Mouse (Mus musculus) CH12.LX (cell line): ENCODE results near the gene Ankfy1. TPM values are rescaled to one million over a fixed set of nuclear protein-coding genes. Genes with fewer than 3 reads are reported as not detected.
A peak's percentile ranks its signal among the peaks of the same experiment; 100 is the strongest.

ENCODE experiments used
- DNase-seq: peaks from one replicate; pipeline ENCODE4 v3.0.0-alpha.2; 2013; ENCODE audit errors: extremely low read depth
- H3K27ac ChIP-seq: 2 replicates; pipeline ENCODE4 v1.5.1; 2012; ENCODE audit warnings: low read depth, mild to moderate bottlenecking, control low read depth, moderate library complexity; ENCODE audit not compliant: insufficient read depth
- H3K27me3 ChIP-seq: replicated peaks from 2 replicates; pipeline ENCODE3; 2012; ENCODE audit warnings: inconsistent platforms
- H3K36me3 ChIP-seq, 2 experiments: replicated peaks in 1 of 2; 2 replicates each; pipeline versions ENCODE3 to v1.6.1; 2012; ENCODE audit warnings: inconsistent platforms in 1 of 2, low read length in 1 of 2, mild to moderate bottlenecking in 1 of 2, mixed read lengths in 1 of 2, moderate library complexity in 1 of 2; ENCODE audit not compliant: control insufficient read depth in 1 of 2, insufficient read depth in 1 of 2
- H3K4me1 ChIP-seq, 2 experiments: 2 replicates each; pipeline ENCODE4 v1.6.1; 2012; ENCODE audit warnings: inconsistent platforms in 1 of 2, moderate library complexity in 1 of 2; ENCODE audit not compliant: insufficient read depth in 2 of 2, control insufficient read depth in 1 of 2
- H3K4me2 ChIP-seq: 2 replicates; pipeline ENCODE4 v1.6.1; 2012; ENCODE audit warnings: low read depth, mild to moderate bottlenecking, control low read depth; ENCODE audit not compliant: poor library complexity, insufficient read depth, severe bottlenecking
- H3K4me3 ChIP-seq, 3 experiments: fragments of 150-350 bp in 1 of 3; sonication (generic) in 1 of 3; replicated peaks in 1 of 3; 2 replicates each; pipeline versions ENCODE3 to v1.5.1; 2011 to 2012; ENCODE audit warnings: low read depth in 2 of 3, low read length in 2 of 3, mild to moderate bottlenecking in 2 of 3, moderate library complexity in 2 of 3, control low read depth in 1 of 3, improper control_type of control experiment in 1 of 3, inconsistent platforms in 1 of 3, mixed read lengths in 1 of 3; ENCODE audit not compliant: poor library complexity in 1 of 3
- H3K79me2 ChIP-seq: replicated peaks from 2 replicates; pipeline ENCODE4 v1.6.1; 2012; ENCODE audit warnings: mild to moderate bottlenecking, moderate library complexity; ENCODE audit not compliant: control insufficient read depth, poor library complexity, insufficient read depth, severe bottlenecking; ENCODE audit errors: extremely low read depth
- H3K9ac ChIP-seq: 2 replicates; pipeline ENCODE4 v1.6.1; 2012; ENCODE audit warnings: low read depth, mild to moderate bottlenecking, control low read depth, moderate library complexity; ENCODE audit not compliant: insufficient read depth
- H3K9me3 ChIP-seq: replicated peaks from 2 replicates; pipeline ENCODE3; 2012; ENCODE audit warnings: low read length, inconsistent platforms, mixed read lengths
- BHLHE40 ChIP-seq: IDR thresholded peaks from 2 replicates; pipeline ENCODE4 v1.6.1; 2011; ENCODE audit warnings: mild to moderate bottlenecking, low read depth, low read length, improper control_type of control experiment
- CHD1 ChIP-seq: IDR thresholded peaks from 2 replicates; pipeline ENCODE4 v1.6.1; 2012; ENCODE audit warnings: low read depth, low read length, improper control_type of control experiment, inconsistent platforms
- CHD2 ChIP-seq: IDR thresholded peaks from 2 replicates; pipeline ENCODE4 v1.6.1; 2011; ENCODE audit warnings: low read length, improper control_type of control experiment
- EP300 ChIP-seq: IDR thresholded peaks from 2 replicates; pipeline ENCODE4 v1.6.1; 2011; ENCODE audit warnings: low read length, improper control_type of control experiment
- GABPA ChIP-seq: IDR thresholded peaks from 2 replicates; pipeline ENCODE4 v1.6.1; 2012; ENCODE audit warnings: low read depth, low read length, improper control_type of control experiment, inconsistent platforms; ENCODE audit not compliant: insufficient replicate concordance
- JUN ChIP-seq: IDR thresholded peaks from 2 replicates; pipeline ENCODE4 v1.6.1; 2011; ENCODE audit warnings: low read depth, mild to moderate bottlenecking, low read length, improper control_type of control experiment, moderate library complexity; ENCODE audit not compliant: insufficient read depth
- MAFK ChIP-seq: IDR thresholded peaks from 2 replicates; pipeline ENCODE4 v1.6.1; 2011; ENCODE audit warnings: low read length, improper control_type of control experiment; ENCODE audit not compliant: insufficient replicate concordance
- MAX ChIP-seq: IDR thresholded peaks from 2 replicates; pipeline ENCODE4 v1.6.1; 2011; ENCODE audit warnings: low read length, improper control_type of control experiment
- MXI1 ChIP-seq: IDR thresholded peaks from 2 replicates; pipeline ENCODE4 v1.6.1; 2011; ENCODE audit warnings: mild to moderate bottlenecking, low read depth, low read length, improper control_type of control experiment
- MYC ChIP-seq: IDR thresholded peaks from 2 replicates; pipeline ENCODE4 v1.6.1; 2011; ENCODE audit warnings: low read depth, mild to moderate bottlenecking, improper control_type of control experiment, low read length
- NRF1 ChIP-seq: IDR thresholded peaks from 2 replicates; pipeline ENCODE4 v1.6.1; 2014; ENCODE audit warnings: low read depth, mild to moderate bottlenecking, inconsistent platforms, low read length, improper control_type of control experiment, moderate library complexity
- POLR2AphosphoS2 ChIP-seq: IDR thresholded peaks from 2 replicates; pipeline ENCODE4 v1.6.1; 2011; ENCODE audit warnings: low read depth, low read length, improper control_type of control experiment
- RAD21 ChIP-seq: IDR thresholded peaks from 2 replicates; pipeline ENCODE4 v1.6.1; 2011; ENCODE audit warnings: low read depth, mild to moderate bottlenecking, low read length, improper control_type of control experiment, moderate library complexity
- SIN3A ChIP-seq: IDR thresholded peaks from 2 replicates; pipeline ENCODE4 v1.6.1; 2012; ENCODE audit warnings: low read length, improper control_type of control experiment, inconsistent platforms
- SMC3 ChIP-seq: IDR thresholded peaks from 2 replicates; pipeline ENCODE4 v1.6.1; 2011; ENCODE audit warnings: low read depth, low read length, improper control_type of control experiment
- TBP ChIP-seq: conservative IDR thresholded peaks from 2 replicates; pipeline ENCODE4 v1.6.1; 2011; ENCODE audit warnings: low read depth, low read length, improper control_type of control experiment
- UBTF ChIP-seq: IDR thresholded peaks from 2 replicates; pipeline ENCODE4 v1.6.1; 2012; ENCODE audit warnings: low read depth, mild to moderate bottlenecking, inconsistent platforms, low read length, improper control_type of control experiment, moderate library complexity
- USF1 ChIP-seq: IDR thresholded peaks from 2 replicates; pipeline ENCODE4 v1.6.1; 2014; ENCODE audit warnings: low read depth, mild to moderate bottlenecking, inconsistent platforms, low read length, improper control_type of control experiment
- USF2 ChIP-seq: conservative IDR thresholded peaks from 2 replicates; pipeline ENCODE4 v1.6.1; 2011; ENCODE audit warnings: low read depth, low read length, improper control_type of control experiment
- ZKSCAN1 ChIP-seq: IDR thresholded peaks from 2 replicates; pipeline ENCODE4 v1.6.1; 2012; ENCODE audit warnings: low read depth, inconsistent platforms, low read length, improper control_type of control experiment, borderline replicate concordance
- dilution Hi-C: fragments of 300-500 bp; cut with MboI; formaldehyde crosslinking; loops from 2 replicates; pipeline ENCODE4 v1.14.3; 2020; ENCODE audit warnings: low sequenced_read_pairs; ENCODE audit not compliant: extremely low pct_unique_long_range_greater_than_20kb, extremely low pct_ligation_motif_present
- in situ Hi-C: fragments of 300-500 bp; cut with MboI; formaldehyde crosslinking; loops from 3 replicates; pipeline ENCODE4 v1.14.3; 2019; ENCODE audit warnings: low sequenced_read_pairs, low pct_ligation_motif_present, low pct_unique_long_range_greater_than_20kb, mixed read lengths
- polyA plus RNA-seq: library from polyadenylated mRNA; unstranded; fragments of >175 nt; gene quantifications from 2 replicates; pipeline ENCODE4 v1.2.1, GENCODE M21; 2012; ENCODE audit warnings: low read depth; ENCODE audit not compliant: insufficient read length
- total RNA-seq, 2 experiments: library from RNA; depleted of rRNA; stranded (reverse); fragments of 300-350 nt in 1 of 2; fragments of >200 nt in 1 of 2; gene quantifications; 2 replicates each; pipeline ENCODE4 v1.2.3; 2012 to 2014

Ankfy1 gene
- total and polyA plus RNA-seq, 3 experiments = 31.4 to 37.0 (median 31.5) TPM

- Histone ChIP-seq H3K4me1 (peaks cover 0 to 47% of the 10 kb centered on the region in 2 experiments; a peak in 2 of 4 replicates), H3K27ac (no peak overlapping the region), H3K27me3 (no peaks in the 10 kb centered on the region), H3K4me2 (peak overlapping the region; percentile 92), H3K4me3 (peak overlapping the region; percentile 86 to 96 (median 87)), H3K9ac (peak overlapping the region; percentile 55), H3K36me3 (peaks cover 0 to 16% of the 10 kb centered on the region in 2 experiments), H3K9me3 (no peaks in the 10 kb centered on the region), H3K79me2 (peaks cover 20% of the 10 kb centered on the region)
- dilution Hi-C loops = no loop called here
- no peak for TF ChIP-seq BHLHE40
- TF ChIP-seq UBTF = 0 out of 2 replicates have a peak, but pooled peaks have one; percentile 53
- no peak for DNase-seq
- in situ Hi-C loops = no loop called here
Measured at GRCm38 (mm10) chr11:72796296-72796687, 106.5 kb downstream of the Ankfy1 start.

GRCm38 (mm10) chr11:72796773-72797338, 107.0 kb downstream of the Ankfy1 start:
- peaks cover 20% of the 10 kb centered on the region for H3K79me2 ChIP-seq
- peaks cover 0 to 16% of the 10 kb centered on the region in 2 experiments for H3K36me3 ChIP-seq
- H3K27me3 ChIP-seq = no peaks in the 10 kb centered on the region
- H3K9ac ChIP-seq = peak overlapping the region; percentile 55
- H3K4me2 ChIP-seq = peak overlapping the region; percentile 92
- dilution Hi-C loops = no loop called here
- H3K9me3 ChIP-seq = no peaks in the 10 kb centered on the region
- H3K4me3 ChIP-seq = peak overlapping the region; percentile 86 to 96 (median 87)
- no peak for TF ChIP-seq MXI1
- no peak for TF ChIP-seq TBP
- no peak for TF ChIP-seq USF2
- TF ChIP-seq EP300 = no peak
- TF ChIP-seq SMC3 = no peak
- no peak for TF ChIP-seq MAFK
- TF ChIP-seq USF1 = no peak
- no peak for TF ChIP-seq JUN
- no peak for TF ChIP-seq NRF1
- no peak for TF ChIP-seq RAD21
- TF ChIP-seq, all 38 proteins: peak for 0
- no peak overlapping the region for H3K27ac ChIP-seq
- no peak for DNase-seq
- H3K4me1 ChIP-seq = peaks cover 0 to 42% of the 10 kb centered on the region in 2 experiments; a peak in 2 of 4 replicates
- in situ Hi-C loops = no loop called here

GRCm38 (mm10) chr11:72798112-72798511, 108.3 kb downstream of the Ankfy1 start:
- TF ChIP-seq BHLHE40 (no peak), SIN3A (no peak), CHD2 (no peak), GABPA (no peak), USF1 (no peak), MXI1 (no peak), ZKSCAN1 (no peak), POLR2AphosphoS2 (no peak), USF2 (no peak), SMC3 (no peak), MYC (no peak), CHD1 (no peak), MAX (no peak), EP300 (no peak), RAD21 (no peak)
- Histone ChIP-seq H3K9me3 (no peaks in the 10 kb centered on the region), H3K27ac (no peak overlapping the region), H3K79me2 (peaks cover 22% of the 10 kb centered on the region), H3K4me1 (peaks cover 0 to 40% of the 10 kb centered on the region in 2 experiments; a peak in 2 of 4 replicates), H3K27me3 (no peaks in the 10 kb centered on the region), H3K4me3 (no peak overlapping the region), H3K9ac (no peak overlapping the region), H3K4me2 (no peak overlapping the region), H3K36me3 (peaks cover 4 to 26% of the 10 kb centered on the region in 2 experiments)
- DNase-seq = no peak
- in situ Hi-C loops (no loop called here), dilution Hi-C loops (no loop called here)
